Mouse (Mus musculus) MEL (cell line): ENCODE measurements at regions not wholly inside any gene's neighbourhood (a gene's known extent, or its start where the extent isn't known, plus 50 kb on each side); places are given as distances from the start of the nearest gene placed in this dataset.

ENCODE experiments used
- CTCF ChIP-seq, 3 experiments: IDR thresholded peaks in 2 of 3; conservative IDR thresholded peaks in 1 of 3; 2 replicates each; pipeline ENCODE4 v1.5.1; 2011 to 2012; ENCODE audit warnings: low read length in 3 of 3, low read depth in 2 of 3, mild to moderate bottlenecking in 2 of 3, improper control_type of control experiment in 1 of 3, inconsistent platforms in 1 of 3, mixed read lengths in 1 of 3, moderate library complexity in 1 of 3; ENCODE audit not compliant: control insufficient read depth in 1 of 3, insufficient read depth in 1 of 3, poor library complexity in 1 of 3, severe bottlenecking in 1 of 3
- KAT2A ChIP-seq: conservative IDR thresholded peaks from 2 replicates; pipeline ENCODE4 v1.6.1; 2012; ENCODE audit warnings: low read depth, low read length, improper control_type of control experiment, inconsistent platforms
- MYB ChIP-seq: IDR thresholded peaks from 2 replicates; pipeline ENCODE4 v1.6.1; 2011; ENCODE audit warnings: mild to moderate bottlenecking, low read depth, low read length, improper control_type of control experiment
- SMC3 ChIP-seq: IDR thresholded peaks from 2 replicates; pipeline ENCODE4 v1.6.1; 2011; ENCODE audit warnings: low read depth, low read length, improper control_type of control experiment
- TAL1 ChIP-seq: IDR thresholded peaks from 2 replicates; pipeline ENCODE4 v1.6.1; 2012; ENCODE audit warnings: mild to moderate bottlenecking, inconsistent platforms, low read length, moderate library complexity, mixed read lengths
- USF1 ChIP-seq: IDR thresholded peaks from 2 replicates; pipeline ENCODE4 v1.6.1; 2014; ENCODE audit warnings: low read depth, mild to moderate bottlenecking, inconsistent platforms, low read length, improper control_type of control experiment, moderate library complexity
- ZNF384 ChIP-seq: IDR thresholded peaks from 2 replicates; pipeline ENCODE4 v1.6.1; 2012; ENCODE audit warnings: low read depth, mild to moderate bottlenecking, inconsistent platforms, low read length, improper control_type of control experiment

DNA sequence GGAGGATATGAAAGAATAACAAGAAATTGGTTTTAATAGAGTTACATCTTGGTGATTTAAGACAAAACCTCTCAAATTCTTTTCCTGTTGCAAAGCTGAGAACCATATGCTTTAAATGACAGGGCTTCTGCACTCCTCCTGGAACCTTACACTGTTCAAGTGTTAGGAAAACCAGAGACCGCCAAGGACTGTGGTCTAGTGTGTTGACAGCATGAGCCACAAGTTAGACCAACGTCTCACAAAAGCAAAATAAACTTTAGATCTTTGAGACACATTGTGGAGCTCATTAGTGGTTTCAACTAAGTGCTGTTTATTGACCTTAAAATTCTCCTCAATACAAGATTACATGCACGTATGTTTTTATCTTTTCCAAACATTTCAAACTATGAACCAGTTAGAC is 402.9 kb upstream of the Kif18a start:
- TF ChIP-seq TAL1 = no peak
- TF ChIP-seq CTCF (IDR thresholded peaks at IDR 0.05 in 2 of 3, conservative IDR thresholded peaks at IDR 0.05 in 1 of 3; ENCODE audit: control insufficient read depth in 1 of 3, insufficient read depth in 1 of 3, low read depth in 2 of 3, low read length in 3 of 3, poor library complexity in 1 of 3, severe bottlenecking in 1 of 3) = no peak
- no peak for TF ChIP-seq SMC3
- TF ChIP-seq MYB = no peak
- no peak for TF ChIP-seq ZNF384
- TF ChIP-seq KAT2A = no peak
- TF ChIP-seq USF1 = no peak
